In the genomic region with DNA sequence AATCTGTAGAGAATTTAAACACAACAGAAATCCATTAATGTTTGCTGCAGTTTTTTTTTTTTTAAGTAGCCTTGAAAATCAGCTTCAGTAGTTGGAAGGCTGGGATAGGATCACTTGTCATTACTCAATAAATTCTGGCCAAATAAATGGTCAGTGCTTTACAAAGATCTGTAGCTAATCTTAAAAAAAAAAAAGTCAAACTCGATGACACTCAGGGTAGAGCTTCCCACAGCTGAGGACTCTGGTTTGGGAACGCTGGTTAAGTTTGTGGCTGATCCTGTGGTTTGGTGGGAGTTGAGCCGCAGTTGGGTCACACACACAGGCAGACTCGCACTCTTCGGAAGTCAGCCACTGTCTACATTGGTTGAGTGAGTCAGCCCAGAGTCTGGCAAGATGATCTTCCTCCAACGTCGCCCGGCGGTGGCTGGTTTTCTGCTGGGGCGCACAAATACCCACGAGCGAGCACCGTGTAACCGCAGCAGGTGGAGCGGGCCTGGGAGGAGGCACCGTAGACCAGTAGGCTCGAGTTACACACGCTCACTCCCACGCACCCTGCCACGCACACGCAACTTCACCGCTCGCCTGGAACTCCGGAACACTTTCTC, we compare ENCODE assay signal across 8 mouse cellular contexts.
DNase-seq lines count a peak whose midpoint lies in the region; ATAC-seq lines count a peak whose summit lies in the region.

No protein-coding gene starts in this region.

- DNase-seq in heart, adult 11 months = peak; percentile 94
- no peak for DNase-seq in heart, postnatal 25 days (ENCODE audit: low spot score)
- DNase-seq in gastrocnemius, postnatal 36 days = peak; percentile 38 to 48
- peak; percentile 70 to 76 for DNase-seq in lung, adult 18-20 months
- no peak for DNase-seq in cerebellum, postnatal 14 days

- H3K9ac ChIP-seq in intestine, embryonic 15.5 days = no peak overlapping the region; the same call in 1 of the 2 replicates
- peak overlapping the region; percentile 49; the same call in 1 of the 2 replicates for H3K9ac ChIP-seq in neural tube, embryonic 13.5 days

- peak overlapping the region; percentile 98 for H3K4me2 ChIP-seq in intestine, embryonic 15.5 days (replicated peaks)
- H3K4me2 ChIP-seq in neural tube, embryonic 13.5 days = peak overlapping the region; percentile 85

- intact Hi-C loops in heart, postnatal 25 days (cut with DNase I) = no loop called here
- intact Hi-C loops in gastrocnemius, postnatal 36 days (cut with DNase I) = loop anchor here (5.0 kb wide), 4 partner anchors 89 to 756 kb away; no protein-coding TSS in a partner anchor

- peak; percentile 36 for ATAC-seq in common myeloid progenitor, adult 5-6 weeks (replicated peaks; ENCODE audit: low read depth, poor library complexity, severe bottlenecking)
- no peak for ATAC-seq in intestine, embryonic 15.5 days
- no peak for ATAC-seq in neural tube, embryonic 13.5 days (ENCODE audit: low read depth)

- H3K27ac ChIP-seq in intestine, embryonic 15.5 days = no peak overlapping the region
- H3K27ac ChIP-seq in neural tube, embryonic 13.5 days (replicated peaks) = no peak overlapping the region

- no peaks in the 10 kb centered on the region for H3K9me3 ChIP-seq in intestine, embryonic 15.5 days
- H3K9me3 ChIP-seq in neural tube, embryonic 13.5 days = no peaks in the 10 kb centered on the region

- peaks cover 30% of the 10 kb centered on the region for H3K4me1 ChIP-seq in intestine, embryonic 15.5 days (replicated peaks)
- H3K4me1 ChIP-seq in neural tube, embryonic 13.5 days (replicated peaks) = peaks cover 45% of the 10 kb centered on the region

- peak overlapping the region; percentile 56 for H3K4me3 ChIP-seq in intestine, embryonic 15.5 days (replicated peaks)
- H3K4me3 ChIP-seq in neural tube, embryonic 13.5 days = peak overlapping the region; percentile 50

- H3K36me3 ChIP-seq in intestine, embryonic 15.5 days = no peaks in the 10 kb centered on the region
- no peaks in the 10 kb centered on the region for H3K36me3 ChIP-seq in neural tube, embryonic 13.5 days

- WGBS in intestine, embryonic 15.5 days = under 1% methylated on average over 24 of the region's 24 CpGs
- under 1% methylated on average over 24 of the region's 24 CpGs for WGBS in neural tube, embryonic 13.5 days

- H3K27me3 ChIP-seq in intestine, embryonic 15.5 days (replicated peaks) = peaks cover 44% of the 10 kb centered on the region
- peaks cover 97% of the 10 kb centered on the region for H3K27me3 ChIP-seq in neural tube, embryonic 13.5 days

Comparison
In these comparisons a context has a peak if more than half of its experiments do, and no peak if none do; other contexts are left out.
1. DNase-seq: peak in heart, adult 11 months (single experiment), gastrocnemius, postnatal 36 days (2 of 2) and lung, adult 18-20 months (2 of 2); none in heart, postnatal 25 days (single experiment) and cerebellum, postnatal 14 days (0 of 2).